Mouse (Mus musculus) stomach, postnatal 0 days (tissue): ENCODE results near the gene Cldn18.

ENCODE experiments used
- CTCF ChIP-seq: IDR thresholded peaks from 2 replicates; pipeline ENCODE4 v1.5.1; 2016; ENCODE audit warnings: antibody characterized with exemption, low read depth, mild to moderate bottlenecking, moderate library complexity
- EP300 ChIP-seq: optimal IDR thresholded peaks from 2 replicates; pipeline ENCODE3; 2016; ENCODE audit warnings: antibody characterized with exemption

DNA sequence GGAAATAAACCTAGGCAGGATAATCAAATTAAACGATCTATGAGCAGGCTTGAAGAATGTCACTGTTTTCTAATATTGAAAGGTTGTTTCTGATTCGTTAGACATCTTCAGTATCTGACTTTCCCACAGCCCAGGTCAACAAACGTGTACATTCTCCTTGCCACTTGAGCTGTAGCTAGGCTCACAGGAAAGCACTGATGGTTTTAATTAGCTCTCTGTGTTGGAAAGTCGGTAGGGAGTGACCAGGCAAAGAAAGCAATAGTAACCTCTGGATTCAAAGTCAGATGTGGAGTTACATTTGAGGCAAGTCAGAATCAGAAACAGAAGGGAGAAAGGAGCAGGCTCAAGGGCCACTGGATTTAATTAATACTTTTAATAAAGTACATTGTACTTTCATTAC, 30.7 kb upstream of the Cldn18 start:
- TF ChIP-seq CTCF (no peak), EP300 (no peak)
